Mouse (Mus musculus): ENCODE data around the gene Pdrg1.

DNA sequence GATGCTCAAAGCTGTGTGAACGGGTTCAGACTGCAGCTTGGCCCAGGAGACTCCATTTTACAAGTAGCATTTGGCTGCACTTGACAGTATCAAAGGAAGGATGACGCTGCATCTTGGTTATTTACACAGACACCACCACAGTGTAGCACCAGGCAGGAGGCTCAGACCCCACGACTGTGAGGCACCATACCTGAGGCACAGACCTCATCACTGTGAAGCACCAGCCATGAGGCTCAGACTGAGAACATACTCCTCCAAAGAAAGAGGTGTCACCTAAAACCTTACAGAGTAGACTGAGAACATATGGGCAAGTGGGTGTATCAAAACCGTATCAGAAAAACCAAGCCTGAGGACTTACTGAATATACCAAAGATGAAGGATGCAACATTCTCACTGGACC is 7.6 kb upstream of the Pdrg1 start:
- no peak for TF ChIP-seq CTCF (conservative IDR thresholded peaks at IDR 0.05; ENCODE audit: low read length)
- TF ChIP-seq NANOG (IDR thresholded peaks at IDR 0.05; ENCODE audit: borderline replicate concordance, low read length), result no peak

Data from E14TG2a.4 (cell line).